Mouse (Mus musculus): ENCODE measurements around the gene Golga3. TPM values are rescaled to one million over a fixed set of nuclear protein-coding genes. Genes with fewer than 3 reads are reported as not detected.

Golga3 gene
- polyA plus RNA-seq, 1 experiment: 40.8 TPM

GRCm38 (mm10) chr5:110143007-110143406, 33.5 kb upstream of the Golga3 start:
- no peak overlapping the region for H3K27ac ChIP-seq (ENCODE audit: control insufficient read depth, insufficient read depth, low read depth, low read length)
- no peak for TF ChIP-seq CTCF (IDR thresholded peaks at IDR 0.05; ENCODE audit: control insufficient read depth, insufficient read depth, insufficient replicate concordance, low read depth, low read length)
- TF ChIP-seq POLR2A (IDR thresholded peaks at IDR 0.05; ENCODE audit: control insufficient read depth, low read depth, low read length): no peak
- peaks cover 2% of the 10 kb centered on the region for H3K36me3 ChIP-seq (ENCODE audit: control insufficient read depth, insufficient read depth, low read length)
- H3K4me3 ChIP-seq (ENCODE audit: control insufficient read depth, low read depth, low read length): no peak overlapping the region
- no peaks in the 10 kb centered on the region for H3K4me1 ChIP-seq (ENCODE audit: control insufficient read depth, insufficient read depth, low read length)
- H3K27me3 ChIP-seq (ENCODE audit: control insufficient read depth, insufficient read depth, low read length): no peaks in the 10 kb centered on the region

DNA sequence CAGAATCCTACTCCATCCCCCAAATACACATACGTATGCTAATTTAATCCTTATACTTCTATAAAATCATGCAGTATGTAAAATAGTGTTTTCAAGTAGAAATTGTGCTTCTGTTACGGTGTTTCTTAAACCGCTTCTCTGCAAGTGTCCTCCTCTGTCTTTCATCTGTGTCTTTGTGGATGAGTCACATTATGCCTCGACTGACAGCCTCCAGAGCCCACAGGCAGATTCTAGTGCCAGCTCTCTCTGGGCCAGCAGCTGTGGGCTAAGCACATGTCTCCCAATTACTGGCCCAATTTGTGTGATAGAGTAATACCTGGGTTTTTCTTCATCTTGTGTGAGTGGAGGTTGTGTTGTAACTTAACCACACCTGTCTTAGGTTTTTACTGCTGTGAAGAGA, 7.1 kb upstream of the Golga3 start:
- Histone ChIP-seq H3K4me3 (ENCODE audit: control insufficient read depth, low read depth, low read length) (no peak overlapping the region), H3K27ac (ENCODE audit: control insufficient read depth, insufficient read depth, low read depth, low read length) (no peak overlapping the region), H3K27me3 (ENCODE audit: control insufficient read depth, insufficient read depth, low read length) (no peaks in the 10 kb centered on the region), H3K4me1 (ENCODE audit: control insufficient read depth, insufficient read depth, low read length) (no peaks in the 10 kb centered on the region), H3K36me3 (ENCODE audit: control insufficient read depth, insufficient read depth, low read length) (no peaks in the 10 kb centered on the region; the same call in 1 of the 2 replicates)
- TF ChIP-seq CTCF (IDR thresholded peaks at IDR 0.05; ENCODE audit: control insufficient read depth, insufficient read depth, insufficient replicate concordance, low read depth, low read length) (no peak), POLR2A (IDR thresholded peaks at IDR 0.05; ENCODE audit: control insufficient read depth, low read depth, low read length) (no peak)

DNA sequence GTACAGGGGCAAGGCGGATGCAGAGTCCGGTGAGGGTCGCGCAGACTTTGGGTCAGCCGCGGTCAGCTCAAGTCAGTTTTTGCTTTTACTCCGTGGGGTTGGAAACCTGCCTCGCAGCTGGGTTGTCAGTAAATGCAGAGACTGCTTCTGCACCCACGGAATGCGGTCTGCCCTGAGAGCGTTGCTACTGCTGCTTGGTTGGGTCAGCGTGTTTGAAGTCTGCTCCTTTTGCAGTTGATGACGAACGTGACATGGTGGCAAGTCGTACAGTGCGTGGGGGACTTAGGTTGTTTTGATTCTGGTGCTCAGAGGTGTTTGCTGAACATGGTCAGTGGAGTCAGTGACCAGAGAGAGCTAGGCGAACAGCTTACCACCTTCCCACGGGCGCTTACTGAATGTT, 520 bp downstream of the Golga3 start:
- Histone ChIP-seq H3K36me3 (ENCODE audit: control insufficient read depth, insufficient read depth, low read length) (no peaks in the 10 kb centered on the region), H3K4me1 (ENCODE audit: control insufficient read depth, insufficient read depth, low read length) (no peaks in the 10 kb centered on the region), H3K27me3 (ENCODE audit: control insufficient read depth, insufficient read depth, low read length) (no peaks in the 10 kb centered on the region), H3K4me3 (ENCODE audit: control insufficient read depth, low read depth, low read length) (peak overlapping the region; percentile 98), H3K27ac (ENCODE audit: control insufficient read depth, insufficient read depth, low read depth, low read length) (peak overlapping the region; percentile 90)
- TF ChIP-seq CTCF (IDR thresholded peaks at IDR 0.05; ENCODE audit: control insufficient read depth, insufficient read depth, insufficient replicate concordance, low read depth, low read length) (no peak), POLR2A (IDR thresholded peaks at IDR 0.05; ENCODE audit: control insufficient read depth, low read depth, low read length) (no peak)

- H3K27me3 ChIP-seq (ENCODE audit: control insufficient read depth, insufficient read depth, low read length): no peaks in the 10 kb centered on the region
- no peaks in the 10 kb centered on the region for H3K36me3 ChIP-seq (ENCODE audit: control insufficient read depth, insufficient read depth, low read length)
- no peak overlapping the region for H3K27ac ChIP-seq (ENCODE audit: control insufficient read depth, insufficient read depth, low read depth, low read length)
- no peak overlapping the region for H3K4me3 ChIP-seq (ENCODE audit: control insufficient read depth, low read depth, low read length)
- no peaks in the 10 kb centered on the region for H3K4me1 ChIP-seq (ENCODE audit: control insufficient read depth, insufficient read depth, low read length)
- TF ChIP-seq POLR2A (IDR thresholded peaks at IDR 0.05; ENCODE audit: control insufficient read depth, low read depth, low read length): no peak
- TF ChIP-seq CTCF (IDR thresholded peaks at IDR 0.05; ENCODE audit: control insufficient read depth, insufficient read depth, insufficient replicate concordance, low read depth, low read length): no peak
Measured at GRCm38 (mm10) chr5:110178628-110179027, 2.1 kb downstream of the Golga3 start.

GRCm38 (mm10) chr5:110181716-110182115, 5.2 kb downstream of the Golga3 start:
- H3K27ac ChIP-seq (ENCODE audit: control insufficient read depth, insufficient read depth, low read depth, low read length): no peak overlapping the region
- peaks cover 2% of the 10 kb centered on the region for H3K36me3 ChIP-seq (ENCODE audit: control insufficient read depth, insufficient read depth, low read length)
- H3K27me3 ChIP-seq (ENCODE audit: control insufficient read depth, insufficient read depth, low read length): no peaks in the 10 kb centered on the region
- TF ChIP-seq CTCF (IDR thresholded peaks at IDR 0.05; ENCODE audit: control insufficient read depth, insufficient read depth, insufficient replicate concordance, low read depth, low read length) (no peak), POLR2A (IDR thresholded peaks at IDR 0.05; ENCODE audit: control insufficient read depth, low read depth, low read length) (no peak)
- no peak overlapping the region for H3K4me3 ChIP-seq (ENCODE audit: control insufficient read depth, low read depth, low read length)
- no peaks in the 10 kb centered on the region for H3K4me1 ChIP-seq (ENCODE audit: control insufficient read depth, insufficient read depth, low read length)

- Histone ChIP-seq H3K36me3 (ENCODE audit: control insufficient read depth, insufficient read depth, low read length) (peaks cover 9% of the 10 kb centered on the region), H3K27ac (ENCODE audit: control insufficient read depth, insufficient read depth, low read depth, low read length) (no peak overlapping the region), H3K4me1 (ENCODE audit: control insufficient read depth, insufficient read depth, low read length) (no peaks in the 10 kb centered on the region), H3K27me3 (ENCODE audit: control insufficient read depth, insufficient read depth, low read length) (no peaks in the 10 kb centered on the region), H3K4me3 (ENCODE audit: control insufficient read depth, low read depth, low read length) (no peak overlapping the region)
- TF ChIP-seq POLR2A (IDR thresholded peaks at IDR 0.05; ENCODE audit: control insufficient read depth, low read depth, low read length): no peak
- TF ChIP-seq CTCF (IDR thresholded peaks at IDR 0.05; ENCODE audit: control insufficient read depth, insufficient read depth, insufficient replicate concordance, low read depth, low read length): no peak
Measured at GRCm38 (mm10) chr5:110203164-110203895, 26.8 kb downstream of the Golga3 start.

- Histone ChIP-seq H3K4me3 (ENCODE audit: control insufficient read depth, low read depth, low read length) (no peak overlapping the region), H3K36me3 (ENCODE audit: control insufficient read depth, insufficient read depth, low read length) (peaks cover 9% of the 10 kb centered on the region), H3K4me1 (ENCODE audit: control insufficient read depth, insufficient read depth, low read length) (no peaks in the 10 kb centered on the region), H3K27ac (ENCODE audit: control insufficient read depth, insufficient read depth, low read depth, low read length) (no peak overlapping the region), H3K27me3 (ENCODE audit: control insufficient read depth, insufficient read depth, low read length) (no peaks in the 10 kb centered on the region)
- no peak for TF ChIP-seq POLR2A (IDR thresholded peaks at IDR 0.05; ENCODE audit: control insufficient read depth, low read depth, low read length)
- TF ChIP-seq CTCF (IDR thresholded peaks at IDR 0.05; ENCODE audit: control insufficient read depth, insufficient read depth, insufficient replicate concordance, low read depth, low read length): no peak; the same call in 1 of the 2 replicates
Measured at GRCm38 (mm10) chr5:110204777-110205176, 28.3 kb downstream of the Golga3 start.

All from testis, adult 2 months (tissue).